Mouse (Mus musculus) liver, embryonic 15.5 days (tissue): ENCODE measurements at regions not wholly inside any gene's neighbourhood (a gene's known extent, or its start where the extent isn't known, plus 50 kb on each side); places are given as distances from the start of the nearest gene placed in this dataset.
"Not testable (repeated sequence)": the region's sequence is repeated elsewhere in the genome, so short reads cannot be mapped to it uniquely, and the experiment has no call there.

ENCODE experiments used
- ATAC-seq: fragments of 200-750 bp; cut with Nextera tagmentation; 2 replicates; pipeline ENCODE4 v1.8.0; 2017; ENCODE audit warnings: moderate number of reproducible peaks, mild to moderate bottlenecking, moderate library complexity; ENCODE audit not compliant: insufficient read depth
- H3K27ac ChIP-seq: fragments of 300-500 bp; sonication (generic); replicated peaks from 2 replicates; pipeline ENCODE4 v1.5.1; 2015; ENCODE audit warnings: mild to moderate bottlenecking, inconsistent platforms
- H3K27me3 ChIP-seq: fragments of 300-500 bp; sonication (generic); 2 replicates; pipeline ENCODE4 v1.6.1; 2015; ENCODE audit warnings: mild to moderate bottlenecking, inconsistent platforms
- H3K36me3 ChIP-seq: fragments of 300-500 bp; sonication (generic); replicated peaks from 2 replicates; pipeline ENCODE4 v1.6.1; 2015; ENCODE audit warnings: moderate library complexity, mild to moderate bottlenecking, inconsistent platforms
- H3K4me1 ChIP-seq: fragments of 300-500 bp; sonication (generic); replicated peaks from 2 replicates; pipeline ENCODE4 v1.6.1; 2015; ENCODE audit warnings: inconsistent platforms
- H3K4me2 ChIP-seq: fragments of 300-500 bp; sonication (generic); 2 replicates; pipeline ENCODE4 v1.6.1; 2015; ENCODE audit warnings: moderate library complexity, mild to moderate bottlenecking, inconsistent platforms
- H3K4me3 ChIP-seq: fragments of 300-500 bp; sonication (generic); replicated peaks from 2 replicates; pipeline ENCODE4 v1.5.1; 2015; ENCODE audit warnings: mild to moderate bottlenecking, inconsistent platforms
- H3K9ac ChIP-seq: fragments of 300-500 bp; sonication (generic); 2 replicates; pipeline ENCODE4 v1.6.1; 2015; ENCODE audit warnings: moderate library complexity, mild to moderate bottlenecking, inconsistent platforms
- H3K9me3 ChIP-seq: fragments of 300-500 bp; sonication (generic); replicated peaks from 2 replicates; pipeline ENCODE4 v1.6.1; 2016; ENCODE audit warnings: inconsistent platforms
- WGBS: fragments of 180-500 bp; shearing (Covaris S2); methylation state at CpG from one replicate; pipeline ENCODE4 v1.1.7; 2015; ENCODE audit warnings: mixed read lengths; ENCODE audit not compliant: insufficient replicate concordance; 5-methylcytosine and 5-hydroxymethylcytosine counted together

GRCm38 (mm10) chr7:138455371-138455770, 57.8 kb upstream of the Tcerg1l start:
- Histone ChIP-seq H3K9me3 (no peaks in the 10 kb centered on the region), H3K9ac (no peak overlapping the region), H3K4me3 (no peak overlapping the region), H3K4me2 (no peak overlapping the region), H3K4me1 (no peaks in the 10 kb centered on the region), H3K27ac (no peak overlapping the region), H3K27me3 (no peaks in the 10 kb centered on the region), H3K36me3 (no peaks in the 10 kb centered on the region)
- 63% methylated on average over 3 of the region's 3 CpGs for WGBS
- ATAC-seq = no peak

GRCm38 (mm10) chr7:138454498-138455225, 57.1 kb upstream of the Tcerg1l start:
- WGBS = 51% methylated on average over 14 of the region's 14 CpGs
- H3K9ac ChIP-seq, H3K27me3 ChIP-seq, H3K9me3 ChIP-seq, H3K4me3 ChIP-seq, H3K36me3 ChIP-seq, H3K4me1 ChIP-seq, H3K27ac ChIP-seq, ATAC-seq, H3K4me2 ChIP-seq: not testable (repeated sequence)

DNA sequence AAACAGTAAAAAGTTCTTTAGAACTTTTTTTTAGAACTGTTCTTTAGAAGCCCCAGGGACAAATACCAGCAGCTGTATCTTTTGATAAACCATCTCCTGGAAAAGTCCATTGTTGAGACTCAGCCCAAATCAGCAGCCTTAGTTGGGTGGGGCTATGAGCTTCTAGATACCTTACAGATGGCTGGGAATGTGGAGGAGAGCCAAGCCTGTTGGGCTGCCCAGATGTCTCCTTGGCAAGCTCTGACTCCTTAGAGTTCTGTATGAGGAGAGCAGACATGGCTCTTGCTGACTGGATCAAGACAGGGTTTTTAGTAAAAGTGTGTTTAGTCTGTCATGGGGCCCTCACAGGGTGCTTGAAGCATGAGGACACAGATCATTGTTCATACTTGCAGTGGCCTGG, 53.8 kb upstream of the Tcerg1l start:
- no peak for ATAC-seq
- Histone ChIP-seq H3K4me1 (no peaks in the 10 kb centered on the region), H3K9me3 (no peaks in the 10 kb centered on the region), H3K36me3 (no peaks in the 10 kb centered on the region), H3K4me3 (no peak overlapping the region), H3K4me2 (no peak overlapping the region), H3K27ac (no peak overlapping the region), H3K27me3 (no peaks in the 10 kb centered on the region), H3K9ac (no peak overlapping the region)

GRCm38 (mm10) chr7:138448519-138448918, 51.0 kb upstream of the Tcerg1l start:
- H3K9ac ChIP-seq = no peak overlapping the region
- H3K36me3 ChIP-seq = no peaks in the 10 kb centered on the region
- no peaks in the 10 kb centered on the region for H3K4me1 ChIP-seq
- no peaks in the 10 kb centered on the region for H3K9me3 ChIP-seq
- H3K27me3 ChIP-seq = no peaks in the 10 kb centered on the region
- ATAC-seq = no peak
- H3K4me2 ChIP-seq = no peak overlapping the region
- WGBS = 70% methylated on average over 7 of the region's 7 CpGs
- no peak overlapping the region for H3K4me3 ChIP-seq
- H3K27ac ChIP-seq = no peak overlapping the region
